Comparison of ENCODE assay signal across 17 mouse cellular contexts in the genomic region with DNA sequence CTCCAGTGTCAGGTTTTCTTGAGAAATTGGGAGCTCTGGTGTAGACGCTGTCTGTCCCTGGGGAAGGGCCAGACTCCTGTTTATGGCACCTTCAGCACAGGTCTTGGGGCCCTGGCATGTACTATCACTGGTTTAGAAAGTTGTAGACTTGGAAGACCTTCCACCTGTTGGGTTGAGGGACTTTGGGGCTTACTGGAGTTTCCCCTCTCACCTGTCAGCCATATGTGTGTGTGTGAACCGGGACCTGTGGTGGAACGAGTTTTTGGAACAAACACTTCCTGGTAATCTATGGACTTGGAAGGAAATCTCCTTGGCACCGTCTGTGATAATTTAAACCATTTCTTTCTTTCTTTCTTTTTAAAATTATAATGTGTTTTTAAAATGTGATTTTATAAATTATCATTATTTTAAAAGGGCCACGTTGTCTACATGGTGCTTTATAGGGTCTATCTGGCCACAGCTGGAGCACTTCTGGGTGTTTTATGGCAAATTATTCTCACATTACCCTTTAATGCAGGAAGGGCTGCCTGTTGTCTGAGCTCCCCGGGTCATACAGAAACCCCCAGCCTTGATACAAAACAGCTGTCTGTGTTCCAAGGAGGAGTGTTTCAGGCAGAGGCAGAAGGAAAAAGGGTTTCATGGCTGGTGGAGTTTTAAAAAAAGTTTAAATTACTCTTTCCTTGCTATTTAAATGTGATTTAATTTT.
DNase-seq lines count a peak whose midpoint lies in the region; ATAC-seq lines count a peak whose summit lies in the region.
"Had no signal": no experiment of that assay in that cellular context is flagged by ENCODE, and none has a peak within 500 bp of the region (broad histone marks: within the 10 kb centered on the region; RNA-seq: fewer than 3 reads in every experiment).

No protein-coding gene starts in this region.

- H3K4me1 ChIP-seq in kidney, embryonic 14.5 days (ENCODE audit: control insufficient read depth, insufficient read depth, low read length): peaks cover 26% of the 10 kb centered on the region
- H3K4me1 ChIP-seq in neural tube, embryonic 15.5 days: no peaks in the 10 kb centered on the region
- H3K4me1 ChIP-seq in heart, embryonic 11.5 days (ENCODE audit: control insufficient read depth, insufficient read depth, low read length): no peaks in the 10 kb centered on the region

- H3K9me3 ChIP-seq in kidney, embryonic 14.5 days (ENCODE audit: control insufficient read depth, low read length): no peaks in the 10 kb centered on the region
- H3K9me3 ChIP-seq in neural tube, embryonic 15.5 days (replicated peaks): no peaks in the 10 kb centered on the region
- no peaks in the 10 kb centered on the region for H3K9me3 ChIP-seq in heart, embryonic 11.5 days (replicated peaks; ENCODE audit: control insufficient read depth, low read length)
- H3K9me3 ChIP-seq: limb, embryonic 15.5 days; neural tube, embryonic 12.5 days had no signal

- DNase-seq in kidney, adult 9 months: no peak
- DNase-seq in neural tube, embryonic 10.5 days (ENCODE audit: extremely low spot score, low spot score): peak; percentile 38
- peak; percentile 79 for DNase-seq in forelimb bud, embryonic 11.5 days (ENCODE audit: low read depth, low spot score)
- peak; percentile 32 for DNase-seq in yolk sac, embryonic 10.5 days (ENCODE audit: low spot score)
- DNase-seq: cerebellum, adult 18-20 months; heart, adult 2 months; liver, postnatal 0 days; right cerebral cortex, postnatal 25 days; thymus, adult 18-20 months had no signal

- WGBS in kidney, embryonic 14.5 days: 22% methylated on average over 6 of the region's 6 CpGs
- WGBS in neural tube, embryonic 15.5 days: 36% methylated on average over 6 of the region's 6 CpGs
- 56% methylated on average over 6 of the region's 6 CpGs for WGBS in heart, embryonic 11.5 days (ENCODE audit: insufficient replicate concordance)

- H3K27ac ChIP-seq in kidney, embryonic 14.5 days (ENCODE audit: low read depth, low read length): peak overlapping the region; percentile 79; the same call in 1 of the 2 replicates
- H3K27ac ChIP-seq in neural tube, embryonic 15.5 days (replicated peaks): no peak overlapping the region
- no peak overlapping the region for H3K27ac ChIP-seq in heart, embryonic 11.5 days (ENCODE audit: low read depth, low read length)
- H3K27ac ChIP-seq: heart, adult 2 months; hindbrain, postnatal 0 days; limb, embryonic 15.5 days; neural tube, embryonic 12.5 days had no signal

- no peak overlapping the region for H3K9ac ChIP-seq in kidney, embryonic 14.5 days (ENCODE audit: low read depth, low read length)
- no peak overlapping the region for H3K9ac ChIP-seq in neural tube, embryonic 15.5 days (replicated peaks)
- H3K9ac ChIP-seq in heart, embryonic 11.5 days (ENCODE audit: low read depth, low read length): no peak overlapping the region
- H3K9ac ChIP-seq: limb, embryonic 15.5 days; liver, postnatal 0 days; neural tube, embryonic 12.5 days had no signal

- no peaks in the 10 kb centered on the region for H3K36me3 ChIP-seq in kidney, embryonic 14.5 days (ENCODE audit: control insufficient read depth, insufficient read depth, low read length)
- H3K36me3 ChIP-seq in neural tube, embryonic 15.5 days: no peaks in the 10 kb centered on the region
- H3K36me3 ChIP-seq in heart, embryonic 11.5 days (ENCODE audit: control insufficient read depth, insufficient read depth, low read length): no peaks in the 10 kb centered on the region
- H3K36me3 ChIP-seq: limb, embryonic 15.5 days; neural tube, embryonic 12.5 days had no signal

- no peak overlapping the region for H3K4me2 ChIP-seq in kidney, embryonic 14.5 days (replicated peaks; ENCODE audit: low read depth, low read length)
- H3K4me2 ChIP-seq in neural tube, embryonic 15.5 days: no peak overlapping the region
- H3K4me2 ChIP-seq in heart, embryonic 11.5 days: no peak overlapping the region
- H3K4me2 ChIP-seq: limb, embryonic 15.5 days; neural tube, embryonic 12.5 days had no signal

- no peak overlapping the region for H3K4me3 ChIP-seq in kidney, embryonic 14.5 days (ENCODE audit: low read length)
- H3K4me3 ChIP-seq in neural tube, embryonic 15.5 days (replicated peaks): no peak overlapping the region
- no peak overlapping the region for H3K4me3 ChIP-seq in heart, embryonic 11.5 days (ENCODE audit: low read depth, low read length)
- H3K4me3 ChIP-seq: heart, adult 2 months; limb, embryonic 15.5 days; neural tube, embryonic 12.5 days had no signal

- H3K27me3 ChIP-seq in kidney, embryonic 14.5 days (ENCODE audit: control insufficient read depth, insufficient read depth, low read length): no peaks in the 10 kb centered on the region
- no peaks in the 10 kb centered on the region; the same call in 1 of the 2 replicates for H3K27me3 ChIP-seq in neural tube, embryonic 15.5 days (replicated peaks)
- no peaks in the 10 kb centered on the region for H3K27me3 ChIP-seq in heart, embryonic 11.5 days (ENCODE audit: control insufficient read depth, insufficient read depth, low read length)
- H3K27me3 ChIP-seq: neural tube, embryonic 12.5 days had no signal

- ATAC-seq in kidney, embryonic 14.5 days (ENCODE audit: low FRiP score, low TSS enrichment): peak; percentile 72
- no peak for ATAC-seq in neural tube, embryonic 15.5 days (ENCODE audit: low FRiP score)
- ATAC-seq in activated CD4-positive, CD25-positive, alpha-beta regulatory T cell, adult 4 months: no peak
- ATAC-seq in heart, embryonic 11.5 days (replicated peaks; ENCODE audit: insufficient number of reproducible peaks, low FRiP score, low TSS enrichment): no peak
- ATAC-seq: hindbrain, postnatal 0 days; liver, postnatal 0 days; midbrain, embryonic 16.5 days had no signal
